Mouse (Mus musculus): Measurements from ENCODE around the gene Vat1. TPM values are rescaled to one million over a fixed set of nuclear protein-coding genes. Genes with fewer than 3 reads are reported as not detected.
"Not testable (repeated sequence)": the region's sequence is repeated elsewhere in the genome, so short reads cannot be mapped to it uniquely, and the experiment has no call there.

Vat1 gene
- polyA plus RNA-seq, 1 experiment = 224 TPM

DNA sequence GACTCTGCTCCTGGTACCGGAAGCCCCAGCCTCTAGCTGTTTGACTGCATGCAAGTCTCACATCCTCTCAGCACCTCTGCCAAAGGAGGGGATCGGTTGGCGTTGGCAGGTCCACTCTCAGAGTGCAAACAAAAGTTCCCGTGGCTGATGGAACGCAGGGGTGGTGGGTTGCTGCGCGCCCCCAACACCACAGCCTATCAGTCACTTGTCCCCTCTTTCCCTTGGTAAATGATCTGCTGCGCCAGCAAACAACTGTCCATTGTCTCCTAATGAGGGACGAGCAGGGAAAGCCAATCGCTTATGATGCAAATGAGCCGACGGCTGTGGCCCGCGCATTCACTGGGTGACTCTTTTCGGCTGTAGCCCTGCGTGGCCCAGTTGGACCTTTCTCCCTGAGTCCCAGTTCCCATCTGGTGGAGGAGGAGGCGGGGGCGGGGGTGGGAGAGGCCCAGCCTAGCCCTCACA is 13.2 kb upstream of the Vat1 start:
- H3K4me1 ChIP-seq (ENCODE audit: control insufficient read depth, insufficient read depth, low read length) = peaks cover 5% of the 10 kb centered on the region
- TF ChIP-seq POLR2A (IDR thresholded peaks at IDR 0.05; ENCODE audit: borderline replicate concordance, extremely low read depth, low read depth, low read length) (no peak), CTCF (IDR thresholded peaks at IDR 0.05; ENCODE audit: insufficient read depth, low read length) (no peak)
- no peak for DNase-seq
- WGBS = 21% methylated on average over 18 of the region's 18 CpGs
- H3K4me3 ChIP-seq (replicated peaks; ENCODE audit: extremely low read depth, low read depth, low read length) = no peak overlapping the region

DNA sequence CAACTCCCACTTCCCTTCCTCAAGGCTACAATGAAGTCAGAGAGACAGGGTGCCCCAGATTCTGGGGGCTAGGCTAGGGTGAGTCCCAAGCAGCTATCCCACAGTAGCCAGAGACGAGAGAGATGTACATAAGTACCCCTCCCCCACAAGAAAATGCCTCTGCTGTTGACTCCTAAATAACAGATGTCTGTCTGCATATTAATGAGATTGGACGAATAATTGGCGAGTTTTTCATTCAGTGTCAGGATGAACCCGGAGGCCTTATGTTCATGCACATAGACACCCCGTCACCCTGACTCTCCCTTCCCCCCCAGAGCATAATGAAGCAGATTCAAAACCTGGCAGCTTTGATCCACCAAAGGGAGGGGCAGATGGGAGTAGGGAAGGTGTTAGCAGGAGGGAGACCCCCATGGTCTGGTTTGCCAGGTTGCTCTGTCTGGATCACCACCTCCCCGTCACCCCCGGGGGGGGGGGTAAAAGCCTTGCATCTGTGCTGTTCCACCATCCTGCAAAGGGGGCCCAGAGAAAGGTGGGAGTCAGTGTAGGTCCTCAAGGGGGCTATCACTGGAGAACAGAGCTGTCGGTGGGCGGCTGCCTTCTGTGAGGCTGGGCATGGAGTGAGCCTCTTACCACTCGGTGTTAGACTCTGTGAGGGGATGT is 11.7 kb upstream of the Vat1 start:
- no peak for DNase-seq
- H3K4me1 ChIP-seq (ENCODE audit: control insufficient read depth, insufficient read depth, low read length) = peaks cover 5% of the 10 kb centered on the region
- no peak for TF ChIP-seq POLR2A (IDR thresholded peaks at IDR 0.05; ENCODE audit: borderline replicate concordance, extremely low read depth, low read depth, low read length)
- WGBS = 76% methylated on average over 10 of the region's 10 CpGs
- H3K4me3 ChIP-seq (replicated peaks; ENCODE audit: extremely low read depth, low read depth, low read length) = no peak overlapping the region

DNA sequence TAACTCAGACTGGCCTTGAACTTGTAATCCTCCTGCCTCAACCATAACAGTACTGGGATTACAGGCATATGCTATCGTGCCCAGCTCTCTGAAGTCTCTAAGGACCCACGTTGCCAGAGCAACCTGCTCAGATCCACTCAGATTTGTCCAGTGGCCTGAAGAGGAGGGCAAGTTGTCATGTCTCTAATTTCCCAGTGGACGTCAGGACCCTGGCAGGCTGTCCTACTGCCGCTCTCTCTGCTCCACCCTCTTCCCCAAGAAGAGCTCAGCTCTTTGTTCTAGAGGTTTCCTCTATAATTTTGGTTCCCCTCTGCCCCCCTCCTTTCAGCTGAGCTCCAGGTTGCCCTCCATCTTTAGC is 11.1 kb upstream of the Vat1 start:
- 47% methylated on average over 4 of the region's 4 CpGs for WGBS
- peaks cover 5% of the 10 kb centered on the region for H3K4me1 ChIP-seq (ENCODE audit: control insufficient read depth, insufficient read depth, low read length)
- no peak overlapping the region for H3K4me3 ChIP-seq (replicated peaks; ENCODE audit: extremely low read depth, low read depth, low read length)
- TF ChIP-seq POLR2A (IDR thresholded peaks at IDR 0.05; ENCODE audit: borderline replicate concordance, extremely low read depth, low read depth, low read length) (no peak), CTCF (IDR thresholded peaks at IDR 0.05; ENCODE audit: insufficient read depth, low read length) (no peak)
- no peak for DNase-seq

DNA sequence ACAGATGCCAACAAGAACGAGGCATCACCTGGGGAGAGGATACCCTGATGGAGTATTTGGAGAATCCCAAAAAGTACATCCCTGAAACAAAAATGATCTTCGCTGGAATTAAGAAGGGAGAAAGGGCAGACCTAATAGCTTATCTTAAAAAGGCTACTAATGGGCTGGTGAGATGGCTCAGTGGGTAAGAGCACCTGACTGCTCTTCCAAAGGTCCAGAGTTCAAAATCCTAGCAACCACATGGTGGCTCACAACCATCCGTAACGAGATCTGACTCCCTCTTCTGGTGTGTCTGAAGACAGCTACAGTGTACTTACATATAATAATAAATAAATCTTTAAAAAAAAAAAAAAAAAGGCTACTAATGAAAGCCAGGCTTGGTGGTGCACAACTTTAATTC is 10.3 kb upstream of the Vat1 start:
- WGBS = 84% methylated on average over 4 of the region's 4 CpGs
- H3K4me3 ChIP-seq (replicated peaks; ENCODE audit: extremely low read depth, low read depth, low read length); DNase-seq: not testable (repeated sequence)

DNA sequence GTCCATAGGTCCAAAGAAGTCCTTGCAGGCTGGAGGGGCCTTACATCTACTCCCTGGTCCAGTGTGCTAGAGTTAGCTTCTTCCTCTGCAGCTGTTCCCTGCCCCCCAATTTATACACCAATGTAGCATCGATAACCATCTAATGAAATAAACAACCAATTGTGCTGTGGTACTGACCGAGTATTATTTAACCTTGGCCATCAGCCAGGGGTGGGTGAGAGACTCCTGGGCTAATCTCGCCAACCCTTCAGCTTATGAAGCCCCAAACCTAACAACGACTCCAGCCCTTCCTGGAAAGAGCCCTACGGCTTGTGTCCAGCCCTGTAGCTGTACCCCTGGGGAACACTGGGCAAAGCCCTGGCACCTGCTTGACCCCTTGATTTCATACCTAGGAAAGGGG is 8.3 kb upstream of the Vat1 start:
- WGBS = 46% methylated on average over 5 of the region's 5 CpGs
- Histone ChIP-seq H3K4me1 (ENCODE audit: control insufficient read depth, insufficient read depth, low read length) (peaks cover 5% of the 10 kb centered on the region), H3K4me3 (replicated peaks; ENCODE audit: extremely low read depth, low read depth, low read length) (no peak overlapping the region)
- no peak for DNase-seq
- TF ChIP-seq POLR2A (IDR thresholded peaks at IDR 0.05; ENCODE audit: borderline replicate concordance, extremely low read depth, low read depth, low read length) (no peak), CTCF (IDR thresholded peaks at IDR 0.05; ENCODE audit: insufficient read depth, low read length) (no peak)

More for the DNA sequence above, 10.3 kb upstream of the Vat1 start:
- not testable (repeated sequence) for H3K4me1 ChIP-seq (ENCODE audit: control insufficient read depth, insufficient read depth, low read length)

DNA sequence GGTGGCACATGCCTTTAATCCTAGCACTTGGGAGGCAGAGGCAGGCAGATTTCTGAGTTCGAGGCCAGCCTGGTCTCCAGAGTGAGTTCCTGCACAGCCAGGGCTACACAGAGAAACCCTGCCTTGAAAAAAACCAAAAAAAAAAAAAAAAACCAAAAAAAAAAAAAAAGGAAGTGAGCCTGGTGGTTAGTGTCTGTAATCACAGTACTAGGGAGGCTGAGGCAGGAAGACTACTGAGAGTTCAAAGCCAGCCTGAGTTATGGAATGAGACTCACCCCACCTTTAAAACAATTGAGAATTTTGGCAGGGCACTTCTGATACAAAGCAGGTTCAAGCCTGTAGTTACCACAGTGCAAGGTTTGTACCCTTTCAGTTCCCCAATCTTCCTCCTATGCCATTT is 7.7 kb upstream of the Vat1 start:
- 84% methylated on average over 1 of the region's 1 CpGs for WGBS
- not testable (repeated sequence) for H3K4me1 ChIP-seq (ENCODE audit: control insufficient read depth, insufficient read depth, low read length); DNase-seq; H3K4me3 ChIP-seq (replicated peaks; ENCODE audit: extremely low read depth, low read depth, low read length)

DNA sequence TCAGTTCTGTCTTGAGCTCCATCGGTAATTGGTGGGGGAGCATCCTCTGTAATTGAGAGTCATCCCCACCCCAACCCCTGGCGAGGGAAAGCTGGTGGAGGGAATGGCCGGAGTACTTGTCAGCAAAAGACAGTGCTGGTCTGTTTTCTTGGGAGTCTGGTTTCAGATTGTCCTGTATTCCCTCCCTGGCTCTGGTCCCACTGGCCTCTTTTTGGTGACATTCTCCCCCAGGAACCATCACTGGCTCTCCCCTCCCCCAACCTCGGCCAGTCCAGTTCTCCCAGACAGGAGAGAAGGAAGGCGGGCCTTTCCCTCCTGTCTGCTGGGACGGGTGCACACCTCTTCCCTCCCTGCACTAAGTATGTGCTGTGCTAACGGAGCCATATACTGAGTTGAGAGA is 6.3 kb upstream of the Vat1 start:
- Histone ChIP-seq H3K4me1 (ENCODE audit: control insufficient read depth, insufficient read depth, low read length) (no peaks in the 10 kb centered on the region; the same call in 1 of the 2 replicates), H3K4me3 (replicated peaks; ENCODE audit: extremely low read depth, low read depth, low read length) (no peak overlapping the region)
- TF ChIP-seq CTCF (IDR thresholded peaks at IDR 0.05; ENCODE audit: insufficient read depth, low read length) (no peak), POLR2A (IDR thresholded peaks at IDR 0.05; ENCODE audit: borderline replicate concordance, extremely low read depth, low read depth, low read length) (no peak)
- DNase-seq = no peak
- 67% methylated on average over 7 of the region's 7 CpGs for WGBS

DNA sequence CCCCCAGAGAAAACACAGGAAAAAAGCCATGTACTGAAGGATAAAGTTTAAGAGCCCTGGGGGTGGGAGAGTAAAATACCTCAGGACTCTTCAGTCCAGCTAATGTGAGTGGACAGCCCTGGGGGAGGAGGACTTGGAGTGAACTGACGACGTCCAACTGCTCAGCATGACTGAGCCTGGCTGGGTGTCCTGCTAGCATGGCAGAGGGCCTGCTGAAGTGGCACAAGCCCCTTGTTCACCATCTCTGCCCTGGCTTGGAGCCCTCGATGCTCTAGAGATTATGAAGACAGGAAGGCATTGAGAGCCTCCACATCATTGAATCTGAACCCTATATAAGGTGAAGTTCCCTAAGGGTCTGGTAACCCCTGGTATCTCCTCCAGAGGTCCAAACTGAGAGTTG is 5.9 kb upstream of the Vat1 start:
- WGBS = 51% methylated on average over 3 of the region's 3 CpGs
- DNase-seq = no peak
- no peak for TF ChIP-seq CTCF (IDR thresholded peaks at IDR 0.05; ENCODE audit: insufficient read depth, low read length)
- TF ChIP-seq POLR2A (IDR thresholded peaks at IDR 0.05; ENCODE audit: borderline replicate concordance, extremely low read depth, low read depth, low read length) = no peak
- H3K4me1 ChIP-seq (ENCODE audit: control insufficient read depth, insufficient read depth, low read length) = peaks cover 2% of the 10 kb centered on the region; the same call in 1 of the 2 replicates
- no peak overlapping the region for H3K4me3 ChIP-seq (replicated peaks; ENCODE audit: extremely low read depth, low read depth, low read length)

DNA sequence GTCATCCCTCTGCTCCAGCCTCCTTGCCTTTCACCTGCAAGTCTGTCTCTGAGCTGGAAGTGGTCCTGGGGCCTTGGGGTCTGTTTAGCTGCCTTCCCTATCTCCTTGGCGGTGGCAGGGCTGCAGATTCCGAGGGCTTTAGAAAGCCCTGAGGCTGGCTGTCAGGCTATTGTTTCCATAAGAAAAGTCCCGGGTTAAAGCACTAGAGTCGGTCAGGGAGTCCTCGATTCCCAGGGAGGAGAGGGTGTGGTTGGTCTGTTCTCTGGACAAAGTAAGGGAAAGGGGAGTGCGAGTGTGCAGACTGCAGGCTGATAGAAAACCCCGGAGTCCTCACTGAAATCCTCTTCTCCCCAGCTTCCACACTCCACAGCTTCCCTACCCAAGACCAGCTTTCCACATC is 4.2 kb upstream of the Vat1 start:
- Histone ChIP-seq H3K4me3 (replicated peaks; ENCODE audit: extremely low read depth, low read depth, low read length) (no peak overlapping the region), H3K4me1 (ENCODE audit: control insufficient read depth, insufficient read depth, low read length) (peaks cover 2% of the 10 kb centered on the region)
- TF ChIP-seq CTCF (IDR thresholded peaks at IDR 0.05; ENCODE audit: insufficient read depth, low read length) = no peak
- no peak for TF ChIP-seq POLR2A (IDR thresholded peaks at IDR 0.05; ENCODE audit: borderline replicate concordance, extremely low read depth, low read depth, low read length)
- 57% methylated on average over 7 of the region's 7 CpGs for WGBS
- DNase-seq = no peak

DNA sequence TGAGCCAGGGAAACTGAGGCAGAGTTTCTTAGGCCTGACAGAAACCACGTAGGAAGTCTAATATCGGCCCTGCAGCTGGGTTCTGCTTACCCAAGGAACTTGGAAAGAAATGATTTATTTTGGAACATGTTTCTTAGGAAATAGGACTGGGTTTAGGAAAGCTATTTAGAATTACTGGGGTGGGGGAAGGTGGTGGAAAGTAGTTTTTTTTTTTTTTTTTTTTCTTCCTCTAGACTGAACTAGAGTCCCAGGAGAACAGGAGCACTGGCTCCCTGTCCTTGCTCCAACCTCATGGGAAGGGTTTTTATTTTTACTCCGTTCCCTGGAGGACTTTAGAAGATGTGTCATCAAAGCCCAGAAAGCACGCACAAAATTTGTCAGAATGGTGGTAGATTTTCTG is 3.1 kb upstream of the Vat1 start:
- H3K4me3 ChIP-seq (replicated peaks; ENCODE audit: extremely low read depth, low read depth, low read length) = no peak overlapping the region
- no peak for DNase-seq
- H3K4me1 ChIP-seq (ENCODE audit: control insufficient read depth, insufficient read depth, low read length) = peaks cover 2% of the 10 kb centered on the region
- WGBS = 70% methylated on average over 4 of the region's 4 CpGs
- TF ChIP-seq CTCF (IDR thresholded peaks at IDR 0.05; ENCODE audit: insufficient read depth, low read length) = no peak
- no peak for TF ChIP-seq POLR2A (IDR thresholded peaks at IDR 0.05; ENCODE audit: borderline replicate concordance, extremely low read depth, low read depth, low read length)

DNA sequence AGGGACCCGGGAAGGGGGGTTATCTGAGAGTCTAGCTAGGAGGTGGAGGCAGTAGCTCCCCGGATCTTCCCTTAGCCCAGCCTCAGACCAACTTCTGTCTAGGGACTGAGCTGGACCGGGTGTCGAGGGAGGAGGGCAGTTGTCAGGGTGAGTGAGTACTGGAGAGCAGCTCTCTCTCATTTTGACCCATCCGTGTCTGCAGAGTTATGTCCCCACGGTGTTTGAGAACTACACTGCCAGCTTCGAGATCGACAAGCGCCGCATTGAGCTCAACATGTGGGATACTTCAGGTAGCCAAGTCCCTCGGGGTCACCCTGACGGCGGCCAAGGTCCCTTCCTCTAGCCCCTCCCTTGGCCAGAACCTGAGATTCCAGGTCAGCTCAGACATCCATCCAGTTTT is 2.7 kb upstream of the Vat1 start:
- 12% methylated on average over 13 of the region's 13 CpGs for WGBS
- Histone ChIP-seq H3K4me1 (ENCODE audit: control insufficient read depth, insufficient read depth, low read length) (peaks cover 3% of the 10 kb centered on the region), H3K4me3 (replicated peaks; ENCODE audit: extremely low read depth, low read depth, low read length) (peak overlapping the region; percentile 20)
- TF ChIP-seq POLR2A (IDR thresholded peaks at IDR 0.05; ENCODE audit: borderline replicate concordance, extremely low read depth, low read depth, low read length) = no peak
- no peak for DNase-seq
